Mouse (Mus musculus) CH12.LX (cell line): ENCODE measurements at regions not wholly inside any gene's neighbourhood (a gene's known extent, or its start where the extent isn't known, plus 50 kb on each side); places are given as distances from the start of the nearest gene placed in this dataset.

ENCODE experiments used
- HCFC1 ChIP-seq: IDR thresholded peaks from 2 replicates; pipeline ENCODE4 v1.6.1; 2012; ENCODE audit warnings: low read depth, mild to moderate bottlenecking, inconsistent platforms, low read length, improper control_type of control experiment
- JUND ChIP-seq: conservative IDR thresholded peaks from 2 replicates; pipeline ENCODE4 v1.6.1; 2011; ENCODE audit warnings: low read depth, low read length, improper control_type of control experiment
- NELFE ChIP-seq: IDR thresholded peaks from 2 replicates; pipeline ENCODE4 v1.6.1; 2011; ENCODE audit warnings: low read depth, low read length, improper control_type of control experiment
- POLR2A ChIP-seq: IDR thresholded peaks from 2 replicates; pipeline ENCODE4 v1.6.1; 2011; ENCODE audit warnings: low read depth, mild to moderate bottlenecking, improper control_type of control experiment, low read length

GRCm38 (mm10) chr14:66442576-66442975, 433.6 kb upstream of the Gulo start:
- TF ChIP-seq POLR2A: no peak
- no peak for TF ChIP-seq JUND
- TF ChIP-seq HCFC1: no peak
- TF ChIP-seq NELFE: no peak
